Mouse (Mus musculus) megakaryocyte, embryonic 14.5 days (primary cell): Measurements from ENCODE around the gene Sncb. TPM values are rescaled to one million over a fixed set of nuclear protein-coding genes. Genes with fewer than 3 reads are reported as not detected.
"Not testable (repeated sequence)": the region's sequence is repeated elsewhere in the genome, so short reads cannot be mapped to it uniquely, and the experiment has no call there.

Experiments
- H3K27me3 ChIP-seq: replicated peaks from 2 replicates; pipeline ENCODE3; 2012; ENCODE audit warnings: inconsistent platforms
- H3K36me3 ChIP-seq: replicated peaks from 2 replicates; pipeline ENCODE3; 2012; ENCODE audit warnings: low read length, inconsistent platforms, mixed read lengths
- H3K4me1 ChIP-seq: 2 replicates; pipeline ENCODE4 v1.6.1; 2012; ENCODE audit warnings: inconsistent platforms
- H3K4me3 ChIP-seq: replicated peaks from 2 replicates; pipeline ENCODE3; 2012; ENCODE audit warnings: moderate library complexity, mild to moderate bottlenecking, inconsistent platforms
- H3K9me3 ChIP-seq: 2 replicates; pipeline ENCODE4 v1.6.1; 2012; ENCODE audit warnings: inconsistent platforms
- FLI1 ChIP-seq: IDR thresholded peaks from 2 replicates; pipeline ENCODE4 v1.6.1; 2012; ENCODE audit warnings: low read length, inconsistent platforms, mixed read lengths
- GATA1 ChIP-seq: IDR thresholded peaks from 3 replicates; pipeline ENCODE4 v1.6.1; 2012; ENCODE audit warnings: mixed read lengths, low read length, inconsistent platforms, borderline replicate concordance
- polyA plus RNA-seq: library from polyadenylated mRNA; stranded (reverse); fragments of >175 nt; gene quantifications from 2 replicates; pipeline ENCODE4 v1.2.3, GENCODE M21; 2012; ENCODE audit warnings: low replicate concordance; ENCODE audit not compliant: insufficient read depth

Gene Sncb
- polyA plus RNA-seq, 1 experiment, result 0.62 TPM

- TF ChIP-seq FLI1, result no peak
- TF ChIP-seq GATA1, result no peak
- peaks cover 11% of the 10 kb centered on the region for H3K9me3 ChIP-seq
- peaks cover 63% of the 10 kb centered on the region for H3K27me3 ChIP-seq
- peaks cover 8% of the 10 kb centered on the region; the same call in 1 of the 2 replicates for H3K4me1 ChIP-seq
- no peak overlapping the region for H3K4me3 ChIP-seq
- no peaks in the 10 kb centered on the region for H3K36me3 ChIP-seq
These were observed 31.7 kb upstream of the Sncb start for GRCm38 (mm10) chr13:54797861-54798643.

GRCm38 (mm10) chr13:54797356-54797755, 31.0 kb upstream of the Sncb start:
- no peak overlapping the region for H3K4me3 ChIP-seq
- H3K27me3 ChIP-seq, result peaks cover 65% of the 10 kb centered on the region
- peaks cover 12% of the 10 kb centered on the region; the same call in 1 of the 2 replicates for H3K4me1 ChIP-seq
- no peak for TF ChIP-seq GATA1
- TF ChIP-seq FLI1, result no peak
- H3K36me3 ChIP-seq, result no peaks in the 10 kb centered on the region
- peaks cover 11% of the 10 kb centered on the region for H3K9me3 ChIP-seq

- Histone ChIP-seq H3K4me1 (peaks cover 16% of the 10 kb centered on the region), H3K4me3 (no peak overlapping the region), H3K27me3 (peaks cover 77% of the 10 kb centered on the region), H3K9me3 (peaks cover 14% of the 10 kb centered on the region), H3K36me3 (no peaks in the 10 kb centered on the region)
- TF ChIP-seq GATA1 (no peak), FLI1 (no peak)
These were observed 28.4 kb upstream of the Sncb start for GRCm38 (mm10) chr13:54794843-54795242.

- peaks cover 83% of the 10 kb centered on the region for H3K27me3 ChIP-seq
- TF ChIP-seq FLI1, result no peak
- no peak for TF ChIP-seq GATA1
These were observed 27.7 kb upstream of the Sncb start for GRCm38 (mm10) chr13:54794002-54794577.

GRCm38 (mm10) chr13:54792259-54793230, 26.1 kb upstream of the Sncb start:
- H3K4me3 ChIP-seq, result no peak overlapping the region
- H3K27me3 ChIP-seq, result peaks cover 77% of the 10 kb centered on the region
- peaks cover 14% of the 10 kb centered on the region for H3K9me3 ChIP-seq
- H3K36me3 ChIP-seq, result no peaks in the 10 kb centered on the region
- no peak for TF ChIP-seq GATA1
- peaks cover 20% of the 10 kb centered on the region for H3K4me1 ChIP-seq

More at GRCm38 (mm10) chr13:54794002-54794577, 27.7 kb upstream of the Sncb start:
- Histone ChIP-seq H3K4me1 (peaks cover 21% of the 10 kb centered on the region), H3K4me3 (no peak overlapping the region), H3K9me3 (peaks cover 14% of the 10 kb centered on the region), H3K36me3 (no peaks in the 10 kb centered on the region)

GRCm38 (mm10) chr13:54789561-54790397, 23.4 kb upstream of the Sncb start:
- Histone ChIP-seq H3K4me1 (peaks cover 20% of the 10 kb centered on the region), H3K27me3 (peaks cover 70% of the 10 kb centered on the region), H3K9me3 (peaks cover 14% of the 10 kb centered on the region), H3K36me3 (no peaks in the 10 kb centered on the region), H3K4me3 (peak overlapping the region; percentile 91)
- TF ChIP-seq FLI1 (no peak), GATA1 (no peak)

- TF ChIP-seq GATA1 (no peak), FLI1 (no peak)
- Histone ChIP-seq H3K9me3 (peaks cover 14% of the 10 kb centered on the region), H3K36me3 (no peaks in the 10 kb centered on the region), H3K4me3 (peak within 1 kb of the TSS; percentile 91), H3K27me3 (peaks cover 68% of the 10 kb centered on the region), H3K4me1 (peaks cover 20% of the 10 kb centered on the region)
These were observed 22.6 kb upstream of the Sncb start, which contains the start of gene Tspan17 for GRCm38 (mm10) chr13:54788740-54789560. Gene Tspan17 (plus strand): TSS chr13:54789377.

GRCm38 (mm10) chr13:54787591-54787990, 21.2 kb upstream of the Sncb start:
- peaks cover 61% of the 10 kb centered on the region for H3K27me3 ChIP-seq
- H3K4me1 ChIP-seq, result peaks cover 17% of the 10 kb centered on the region
- H3K9me3 ChIP-seq, H3K4me3 ChIP-seq, H3K36me3 ChIP-seq: not testable (repeated sequence)
